ENCODE assay signal across 20 mouse cellular contexts in genomic region chr10:6488605-6489004, GRCm38 (mm10).
"Had no signal": no experiment of that assay in that cellular context is flagged by ENCODE, and none has a peak within 500 bp of the region (broad histone marks: within the 10 kb centered on the region; RNA-seq: fewer than 3 reads in every experiment).

No protein-coding gene starts in this region.

- DNase-seq: cerebellum, adult 8-10 months; cerebellum, adult 9-10 months; cerebellum, adult 9-11 months; cerebellum, postnatal 10 days; cerebellum, postnatal 14 days; cerebellum, postnatal 25 days; cerebellum, postnatal 36 days; embryo, embryonic 11 days; forebrain, postnatal 0 days; gastrocnemius, adult 2 months; gastrocnemius, postnatal 10 days; gastrocnemius, postnatal 14 days; gastrocnemius, postnatal 25 days; gastrocnemius, postnatal 36 days; heart, adult 11 months; heart, adult 2 months had no signal

- ATAC-seq: forebrain, embryonic 13.5 days; forebrain, embryonic 14.5 days; forebrain, embryonic 15.5 days; forebrain, embryonic 16.5 days; forebrain, postnatal 0 days had no signal
